Mouse (Mus musculus) naive thymus-derived CD4-positive, alpha-beta T cell, adult 2 months (primary cell): ENCODE data around the gene Bmper.

Experiments used
- DNase-seq: peaks from one replicate; pipeline ENCODE4 v3.0.0-alpha.2; 2011; ENCODE audit warnings: low read depth

Gene Bmper

DNA sequence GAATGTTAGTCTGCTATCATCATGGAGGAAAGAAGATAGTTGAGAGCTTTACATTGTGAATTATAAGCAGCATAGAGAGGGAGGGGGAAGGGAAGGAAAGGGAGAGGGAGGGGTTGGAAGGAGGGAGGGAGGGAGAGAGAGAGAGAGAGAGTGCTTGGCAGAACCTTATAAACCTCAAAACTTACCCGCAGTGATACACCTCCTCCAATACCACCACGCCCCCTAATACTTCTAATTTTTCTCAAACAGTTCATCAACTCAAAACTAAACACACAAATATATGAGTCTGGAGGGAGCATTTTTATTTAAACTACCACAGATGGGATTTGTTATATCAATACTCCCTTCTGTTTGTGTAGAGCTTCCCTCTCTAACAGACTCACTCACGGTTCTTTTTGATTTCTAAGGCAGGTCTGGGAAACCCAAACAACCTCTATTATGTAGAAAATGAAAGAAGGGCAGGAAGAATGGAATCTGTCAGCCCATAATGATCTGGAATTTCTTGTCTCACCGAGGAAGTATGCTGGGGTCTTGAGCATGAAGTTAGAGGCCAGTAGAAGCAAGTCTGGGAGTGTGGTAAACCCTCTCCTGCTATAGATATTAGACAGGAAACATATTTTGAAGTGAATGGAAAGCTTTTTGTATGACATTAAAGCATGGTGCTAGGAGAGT, 152.0 kb downstream of the Bmper start:
- DNase-seq = no peak

GRCm38 (mm10) chr9:23377831-23378730, 155.2 kb downstream of the Bmper start:
- DNase-seq = no peak

DNA sequence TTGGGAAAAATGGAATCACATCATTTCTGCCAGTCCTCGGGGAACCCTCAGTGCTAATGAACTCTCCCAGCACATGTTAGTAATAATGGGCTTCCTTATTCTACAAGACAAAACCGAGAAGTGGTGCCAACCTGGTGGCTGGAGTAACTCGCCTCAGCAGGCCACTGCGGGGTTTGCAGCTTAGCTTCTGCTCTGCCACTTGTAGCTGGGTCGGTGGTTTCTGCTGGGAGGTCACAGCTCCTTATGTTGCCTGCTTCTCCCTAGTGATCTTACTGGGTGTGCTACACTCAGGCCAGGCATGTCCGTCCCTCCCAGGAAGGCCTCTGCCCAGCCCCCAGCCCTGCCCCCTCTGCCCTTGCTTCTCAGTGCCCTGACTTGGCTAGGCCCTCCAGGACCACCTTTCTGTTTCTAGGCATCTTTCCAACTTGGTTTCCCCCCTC, 155.9 kb downstream of the Bmper start:
- no peak for DNase-seq

DNA sequence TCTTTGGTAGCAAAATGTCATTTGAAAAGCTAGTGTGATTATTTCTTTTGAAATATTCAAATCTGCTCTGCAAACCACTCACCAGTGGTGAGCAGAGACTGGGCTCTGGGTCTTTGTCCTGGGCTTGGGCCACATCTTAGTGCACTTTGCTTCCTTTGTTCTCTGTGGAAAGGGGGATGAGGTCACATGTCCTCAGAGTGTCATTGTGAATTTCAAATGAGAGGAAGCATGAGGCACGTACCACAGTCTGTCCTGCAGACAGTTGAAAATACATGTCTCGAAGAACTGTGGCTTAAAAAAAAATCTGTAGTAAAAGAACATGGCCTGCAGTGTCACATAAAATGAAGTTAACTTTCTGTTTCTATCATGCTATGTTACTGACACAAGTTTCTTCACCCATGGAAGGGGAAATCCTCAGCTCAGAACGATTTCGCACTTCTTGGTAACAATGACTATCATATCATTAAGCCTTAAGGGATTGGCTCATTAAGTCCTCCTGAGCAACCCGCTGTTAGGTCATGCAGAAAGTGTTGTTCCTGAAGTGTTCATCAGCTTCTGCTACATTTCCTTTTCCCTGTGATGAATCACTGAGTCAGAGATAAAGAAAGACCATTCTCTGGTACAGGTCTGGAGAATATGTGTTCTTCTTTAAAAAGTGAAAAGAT, 157.4 kb downstream of the Bmper start:
- DNase-seq = no peak

- no peak for DNase-seq
Measured at GRCm38 (mm10) chr9:23383291-23383690, 160.4 kb downstream of the Bmper start.

DNA sequence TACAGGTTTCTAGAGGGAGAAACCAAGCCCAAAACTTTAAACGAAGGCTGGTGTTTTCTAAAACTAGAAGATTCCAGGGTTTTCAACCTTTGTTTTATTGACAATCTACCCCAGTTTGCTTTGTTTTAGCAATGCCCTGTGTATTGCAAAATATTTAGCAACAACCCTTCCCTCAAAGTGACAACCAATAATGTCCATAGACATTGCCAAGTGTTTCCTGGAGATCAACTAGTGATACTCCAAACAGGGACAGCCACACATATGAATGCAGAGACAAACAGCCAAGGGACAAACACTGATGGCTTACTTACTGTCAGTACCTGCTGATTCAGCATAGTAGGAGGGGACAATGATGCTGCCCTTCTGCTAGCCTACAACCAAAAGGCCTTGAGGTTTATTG, 161.0 kb downstream of the Bmper start:
- DNase-seq = no peak

GRCm38 (mm10) chr9:23384880-23385279, 162.0 kb downstream of the Bmper start:
- no peak for DNase-seq

GRCm38 (mm10) chr9:23386201-23386600, 163.3 kb downstream of the Bmper start:
- DNase-seq = no peak

- no peak for DNase-seq
Measured at GRCm38 (mm10) chr9:23390118-23390517, 167.2 kb downstream of the Bmper start.

- DNase-seq = no peak
Measured at GRCm38 (mm10) chr9:23394652-23395317, 171.9 kb downstream of the Bmper start.

GRCm38 (mm10) chr9:23396186-23396585, 173.3 kb downstream of the Bmper start:
- no peak for DNase-seq

- DNase-seq = no peak
Measured at GRCm38 (mm10) chr9:23397876-23398275, 175.0 kb downstream of the Bmper start.

DNA sequence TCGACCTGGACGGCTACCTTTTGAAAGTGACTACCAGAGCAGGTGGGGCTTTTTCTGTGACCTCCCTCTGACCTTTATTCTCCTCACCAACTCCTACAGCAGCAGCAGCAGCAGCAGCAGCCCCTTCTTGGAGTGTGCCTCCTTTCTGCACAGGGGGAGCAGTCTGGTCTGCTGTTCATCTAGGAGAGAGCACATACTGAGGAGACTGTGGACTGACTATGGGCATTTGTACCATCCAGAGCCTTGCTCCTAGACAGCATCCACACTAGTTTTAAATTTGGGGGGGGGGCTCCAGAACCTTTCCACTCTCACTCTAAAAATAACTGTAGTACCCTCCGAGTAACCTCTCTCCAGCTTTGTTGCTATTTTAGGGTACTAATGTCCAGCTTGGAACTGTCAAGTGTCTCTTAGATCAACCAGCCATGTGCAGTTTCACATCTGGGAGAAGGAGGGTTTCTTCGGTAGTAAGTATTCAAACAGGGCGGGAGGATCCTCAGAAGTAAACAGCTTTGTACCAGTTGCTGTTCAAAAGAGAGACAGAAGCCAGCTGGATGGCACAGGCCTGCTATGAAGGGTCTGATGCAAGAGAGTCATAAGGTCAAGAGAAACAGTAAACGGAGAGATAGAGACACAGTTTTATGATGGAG, 176.9 kb downstream of the Bmper start:
- DNase-seq = no peak

- no peak for DNase-seq
Measured at GRCm38 (mm10) chr9:23407416-23407815, 184.5 kb downstream of the Bmper start.

DNA sequence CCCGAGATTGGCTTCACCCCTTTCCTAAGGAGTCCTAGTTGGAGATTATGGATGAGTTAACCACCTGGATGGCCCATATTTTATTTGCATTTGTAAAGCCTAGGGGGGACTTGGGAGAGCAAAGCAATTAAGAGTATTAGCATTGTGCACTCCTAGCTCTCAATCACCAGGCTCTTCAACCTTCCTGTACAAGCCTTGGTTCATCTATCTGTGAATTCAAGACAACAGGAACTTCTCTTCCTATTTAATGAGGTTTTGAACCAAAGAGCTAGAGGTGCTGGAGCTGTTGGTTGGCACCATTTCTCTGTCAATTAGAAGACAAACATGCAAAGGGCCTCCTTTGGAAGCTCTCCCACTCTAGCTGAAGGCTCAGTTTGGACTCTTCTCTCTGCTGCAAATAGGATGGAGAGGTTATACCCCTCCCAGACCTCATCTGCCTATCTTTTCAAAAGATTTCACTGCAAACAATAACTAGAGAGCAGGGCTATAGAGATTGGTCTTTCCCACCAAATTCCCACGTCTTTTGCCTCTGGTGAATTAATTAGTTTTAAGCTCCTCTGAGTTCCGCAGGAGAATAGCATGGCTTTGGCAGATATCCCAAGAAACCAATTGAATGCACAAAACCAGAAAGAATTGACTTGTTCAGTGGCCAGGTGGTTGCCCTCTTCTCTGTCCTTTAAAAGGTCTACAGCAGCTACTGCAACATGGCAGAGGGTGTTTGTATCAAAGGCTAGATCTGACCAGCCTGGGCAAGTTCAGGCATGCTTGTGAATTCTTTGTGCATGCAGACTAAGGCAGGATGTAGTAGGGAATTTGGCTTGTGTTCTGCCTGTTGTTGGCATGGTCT, 185.3 kb downstream of the Bmper start:
- no peak for DNase-seq

- no peak for DNase-seq
Measured at GRCm38 (mm10) chr9:23410567-23410966, 187.7 kb downstream of the Bmper start.

DNA sequence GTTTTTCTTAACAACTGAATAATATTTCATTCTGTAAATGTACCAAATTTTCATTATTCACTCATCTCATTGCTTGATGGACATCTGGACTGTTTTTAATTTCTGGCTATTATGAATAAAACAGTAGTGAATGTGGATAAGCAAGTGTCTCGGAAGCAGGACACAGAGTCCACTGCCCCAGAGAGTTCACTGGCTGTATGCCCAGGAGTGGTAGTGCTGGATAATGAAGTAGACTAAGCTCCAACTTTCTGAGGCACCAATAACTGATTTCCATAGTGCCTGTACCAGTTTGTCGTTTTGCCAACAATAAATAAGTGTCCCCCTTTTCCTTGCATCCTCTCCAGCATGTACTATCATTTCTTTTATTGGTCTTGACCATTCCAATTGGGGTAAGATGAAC, 190.1 kb downstream of the Bmper start:
- no peak for DNase-seq

- DNase-seq = no peak
Measured at GRCm38 (mm10) chr9:23419107-23419506, 196.2 kb downstream of the Bmper start.

- DNase-seq = no peak
Measured at GRCm38 (mm10) chr9:23423748-23424147, 200.9 kb downstream of the Bmper start.

- no peak for DNase-seq
Measured at GRCm38 (mm10) chr9:23432631-23433030, 209.8 kb downstream of the Bmper start.

- no peak for DNase-seq
Measured at GRCm38 (mm10) chr9:23433238-23433637, 210.4 kb downstream of the Bmper start.
